Mouse (Mus musculus) limb, embryonic 10.5 days (tissue): Measurements from ENCODE around the gene Rhbdf1. TPM values are rescaled to one million over a fixed set of nuclear protein-coding genes. Genes with fewer than 3 reads are reported as not detected.

Experiments used
- DNase-seq: peaks from one replicate; pipeline ENCODE4 v3.0.0-alpha.2; 2017; ENCODE audit warnings: low spot score
- H3K27ac ChIP-seq: fragments of 300-500 bp; sonication (generic); 2 replicates; pipeline ENCODE4 v1.5.1; 2016; ENCODE audit warnings: mild to moderate bottlenecking
- H3K27me3 ChIP-seq: fragments of 300-500 bp; sonication (generic); 2 replicates; pipeline ENCODE4 v1.6.1; 2016; ENCODE audit warnings: low read depth, mild to moderate bottlenecking; ENCODE audit not compliant: poor library complexity, severe bottlenecking
- H3K36me3 ChIP-seq: fragments of 300-500 bp; sonication (generic); 2 replicates; pipeline ENCODE4 v1.6.1; 2016; ENCODE audit warnings: mild to moderate bottlenecking, moderate library complexity
- H3K4me1 ChIP-seq: fragments of 300-500 bp; sonication (generic); 2 replicates; pipeline ENCODE4 v1.6.1; 2016
- H3K4me3 ChIP-seq: fragments of 300-500 bp; sonication (generic); 2 replicates; pipeline ENCODE4 v1.5.1; 2016; ENCODE audit warnings: mild to moderate bottlenecking, moderate library complexity
- H3K9me3 ChIP-seq: fragments of 300-500 bp; sonication (generic); replicated peaks from 2 replicates; pipeline ENCODE4 v1.6.1; 2016; ENCODE audit warnings: mild to moderate bottlenecking
- WGBS: fragments of 180-500 bp; shearing (Covaris S2); methylation state at CpG from one replicate; pipeline ENCODE4 v1.1.7; 2016; 5-methylcytosine and 5-hydroxymethylcytosine counted together
- polyA plus RNA-seq: library from polyadenylated mRNA; unstranded; fragments of >200 nt; fragmentation: Nextera tagmentation; extraction: Ambion mirVana; gene quantifications from 2 replicates; pipeline ENCODE4 v1.2.1, GENCODE M21; 2016

Rhbdf1 gene
- polyA plus RNA-seq, 1 experiment from 2014 or later = 28.1 TPM

DNA sequence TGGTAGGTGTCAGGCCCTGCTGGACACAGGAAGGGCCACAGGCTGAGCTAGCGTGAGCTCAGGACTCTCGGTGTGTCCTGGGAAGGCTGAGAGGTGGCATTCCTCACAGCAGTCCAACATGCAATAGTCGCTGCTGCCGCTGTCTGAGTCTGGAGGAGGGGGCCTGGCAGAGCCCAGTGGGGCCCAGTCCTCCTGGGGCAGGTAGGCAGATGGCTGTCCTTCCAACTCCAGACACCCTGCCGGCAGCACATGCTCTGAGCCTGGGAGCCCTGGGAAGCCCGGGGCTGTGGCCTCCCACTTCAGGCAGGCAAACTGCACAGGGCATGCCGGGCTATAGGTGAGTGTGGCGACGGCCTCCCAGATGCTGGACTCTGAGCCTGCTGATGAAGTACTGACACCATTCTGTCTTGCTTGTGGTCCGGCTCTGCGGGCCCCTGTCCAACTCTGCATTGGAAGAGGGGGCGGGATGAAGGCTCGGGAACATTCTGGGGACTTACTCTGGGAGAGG, 31.4 kb downstream of the Rhbdf1 start:
- peak overlapping the region; percentile 42 for H3K27ac ChIP-seq
- 84% methylated on average over 13 of the region's 13 CpGs for WGBS
- H3K9me3 ChIP-seq = no peaks in the 10 kb centered on the region
- peaks cover 13% of the 10 kb centered on the region for H3K4me1 ChIP-seq
- H3K36me3 ChIP-seq = no peaks in the 10 kb centered on the region
- no peak for DNase-seq
- H3K4me3 ChIP-seq = no peak overlapping the region
- H3K27me3 ChIP-seq = 0 out of 2 replicates have a peak, but pooled peaks cover 8% of the 10 kb centered on the region

DNA sequence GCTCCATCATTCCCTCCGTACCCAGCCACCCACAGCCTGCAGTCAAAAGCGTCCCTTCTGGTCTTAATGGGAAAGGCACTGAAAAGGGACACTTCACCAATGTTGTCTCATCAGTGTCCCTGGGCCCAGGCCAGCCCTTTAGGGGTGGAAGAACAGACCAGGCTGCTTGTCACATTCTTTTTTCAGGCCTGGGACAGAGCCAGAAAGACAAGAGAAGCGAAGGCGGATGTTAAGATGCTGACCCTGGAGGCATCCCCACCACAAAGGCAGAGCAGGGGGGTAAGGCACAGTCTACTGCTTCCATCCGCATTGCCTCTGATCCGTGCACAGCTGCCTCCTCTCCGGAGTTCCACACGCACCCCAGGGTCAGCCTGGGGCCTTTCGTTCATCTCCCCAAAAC, 32.0 kb downstream of the Rhbdf1 start:
- H3K27ac ChIP-seq = peak overlapping the region; percentile 42; the same call in 1 of the 2 replicates
- no peak overlapping the region for H3K4me3 ChIP-seq
- H3K4me1 ChIP-seq = peaks cover 13% of the 10 kb centered on the region
- H3K9me3 ChIP-seq = no peaks in the 10 kb centered on the region
- H3K27me3 ChIP-seq = 0 out of 2 replicates have a peak, but pooled peaks cover 5% of the 10 kb centered on the region
- no peaks in the 10 kb centered on the region for H3K36me3 ChIP-seq
- DNase-seq = no peak
- WGBS = 89% methylated on average over 9 of the region's 9 CpGs

DNA sequence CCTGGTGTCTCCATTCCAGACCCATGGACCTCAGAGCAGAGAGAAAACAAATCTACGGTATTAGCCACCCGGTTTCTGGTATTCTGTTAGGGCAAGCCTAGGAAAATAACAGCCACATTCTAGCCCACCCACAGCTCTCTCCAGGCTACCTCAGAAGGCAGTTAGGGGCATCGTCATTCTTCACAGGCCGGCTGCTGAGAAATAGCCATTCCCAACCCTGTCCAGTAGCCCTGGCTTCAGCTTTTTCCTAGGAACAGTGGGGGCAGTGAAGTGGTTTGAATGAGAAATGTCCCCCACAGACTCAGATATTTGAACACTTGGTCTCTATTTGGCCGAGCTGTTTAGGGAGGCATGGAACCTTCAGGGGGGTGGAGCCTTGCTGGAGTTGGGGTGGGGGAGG, 32.7 kb downstream of the Rhbdf1 start:
- Histone ChIP-seq H3K27me3 (no peaks in the 10 kb centered on the region), H3K36me3 (no peaks in the 10 kb centered on the region), H3K27ac (no peak overlapping the region), H3K4me3 (no peak overlapping the region), H3K9me3 (no peaks in the 10 kb centered on the region), H3K4me1 (peaks cover 13% of the 10 kb centered on the region)
- no peak for DNase-seq
- 66% methylated on average over 5 of the region's 5 CpGs for WGBS

DNA sequence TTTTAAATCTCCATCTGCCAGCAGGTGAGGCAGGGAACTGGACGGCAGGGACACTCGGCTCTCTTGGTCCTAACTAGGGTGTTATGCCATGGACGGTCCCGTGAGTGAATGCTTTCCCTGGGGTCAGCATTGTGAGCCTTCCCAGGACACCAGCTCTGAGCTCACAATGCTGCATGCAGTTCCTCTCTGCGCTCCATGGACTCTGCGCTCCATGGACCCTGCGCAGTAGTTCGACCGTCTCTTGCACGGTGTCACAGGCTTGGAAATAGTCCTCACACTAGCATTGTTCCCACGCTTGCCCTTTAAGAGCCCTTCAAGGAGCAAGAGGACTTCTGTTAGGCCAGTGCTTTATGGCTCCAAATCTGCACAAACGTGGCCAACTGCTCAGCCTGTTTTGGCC, 33.2 kb downstream of the Rhbdf1 start:
- Histone ChIP-seq H3K9me3 (no peaks in the 10 kb centered on the region), H3K27me3 (no peaks in the 10 kb centered on the region), H3K27ac (no peak overlapping the region), H3K4me3 (no peak overlapping the region), H3K4me1 (peaks cover 13% of the 10 kb centered on the region), H3K36me3 (no peaks in the 10 kb centered on the region)
- WGBS = 89% methylated on average over 12 of the region's 12 CpGs
- DNase-seq = no peak

DNA sequence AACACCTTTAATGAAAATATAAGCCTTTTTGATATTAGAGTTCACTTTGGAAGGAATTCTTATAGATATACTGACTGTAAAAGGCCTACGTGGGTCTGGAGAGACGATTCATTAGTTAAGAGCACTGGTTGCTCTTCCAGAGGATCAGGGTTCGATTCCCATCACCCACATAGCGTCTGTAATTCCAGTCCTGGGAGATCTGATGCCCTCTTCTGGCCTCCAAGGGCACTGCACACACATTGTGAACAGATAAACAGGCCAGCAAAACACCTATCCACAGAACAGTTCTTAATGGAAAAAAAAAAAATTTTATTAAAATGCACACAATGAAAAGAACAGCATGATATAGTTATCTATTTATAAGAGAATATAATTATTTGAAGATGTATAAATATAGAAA, 34.8 kb downstream of the Rhbdf1 start:
- Histone ChIP-seq H3K4me3 (no peak overlapping the region), H3K9me3 (no peaks in the 10 kb centered on the region), H3K27ac (no peak overlapping the region), H3K4me1 (0 out of 2 replicates have a peak, but pooled peaks cover 3% of the 10 kb centered on the region), H3K36me3 (no peaks in the 10 kb centered on the region), H3K27me3 (no peaks in the 10 kb centered on the region)
- 89% methylated on average over 4 of the region's 4 CpGs for WGBS
- DNase-seq = no peak

DNA sequence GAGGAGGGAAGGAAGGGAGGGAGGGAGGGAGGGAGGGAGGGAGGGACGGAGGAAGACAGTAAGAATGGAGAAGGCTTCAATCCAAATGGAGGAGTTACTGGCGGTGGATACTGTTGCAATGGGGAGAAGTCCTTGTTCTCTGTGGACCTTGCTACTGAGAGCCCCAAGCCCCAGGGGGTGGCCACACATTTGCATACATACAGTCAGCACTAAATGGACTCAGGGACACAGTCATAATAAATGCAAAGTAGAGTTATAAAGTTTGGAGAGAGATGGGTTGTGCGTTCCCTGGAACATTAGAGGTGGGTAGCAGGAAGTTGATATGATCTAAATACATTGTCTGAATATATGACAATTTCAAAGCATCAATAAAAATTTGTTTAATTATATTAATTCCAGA, 36.1 kb downstream of the Rhbdf1 start:
- H3K36me3 ChIP-seq = no peaks in the 10 kb centered on the region
- no peak overlapping the region for H3K4me3 ChIP-seq
- 0 out of 2 replicates have a peak, but pooled peaks cover 6% of the 10 kb centered on the region for H3K27me3 ChIP-seq
- H3K4me1 ChIP-seq = 0 out of 2 replicates have a peak, but pooled peaks cover 3% of the 10 kb centered on the region
- no peaks in the 10 kb centered on the region for H3K9me3 ChIP-seq
- DNase-seq = no peak
- 78% methylated on average over 3 of the region's 3 CpGs for WGBS
- no peak overlapping the region for H3K27ac ChIP-seq

DNA sequence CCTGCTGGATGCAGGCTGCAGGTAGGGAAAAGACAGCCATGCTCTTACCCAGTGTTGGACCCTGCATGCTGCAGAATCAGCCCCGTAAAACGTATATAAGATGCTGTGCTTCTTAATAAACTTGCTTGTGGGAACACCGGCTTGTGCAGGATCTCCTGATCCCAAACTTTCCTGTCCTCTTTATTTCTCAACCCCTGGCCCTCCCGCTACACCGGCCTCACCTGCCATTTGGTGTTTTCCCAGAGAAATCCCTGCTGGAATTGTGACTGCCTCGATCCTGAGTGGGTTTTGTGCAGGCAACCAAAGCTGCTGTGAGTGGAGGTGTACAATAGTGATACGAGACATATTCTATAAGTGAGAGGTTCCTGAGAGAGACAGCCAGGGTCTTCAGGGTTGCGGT, 37.6 kb downstream of the Rhbdf1 start:
- 91% methylated on average over 8 of the region's 8 CpGs for WGBS
- no peak overlapping the region for H3K27ac ChIP-seq
- no peak overlapping the region for H3K4me3 ChIP-seq
- DNase-seq = no peak
- no peaks in the 10 kb centered on the region for H3K9me3 ChIP-seq
- H3K27me3 ChIP-seq = 0 out of 2 replicates have a peak, but pooled peaks cover 6% of the 10 kb centered on the region
- H3K4me1 ChIP-seq = no peaks in the 10 kb centered on the region
- H3K36me3 ChIP-seq = no peaks in the 10 kb centered on the region

DNA sequence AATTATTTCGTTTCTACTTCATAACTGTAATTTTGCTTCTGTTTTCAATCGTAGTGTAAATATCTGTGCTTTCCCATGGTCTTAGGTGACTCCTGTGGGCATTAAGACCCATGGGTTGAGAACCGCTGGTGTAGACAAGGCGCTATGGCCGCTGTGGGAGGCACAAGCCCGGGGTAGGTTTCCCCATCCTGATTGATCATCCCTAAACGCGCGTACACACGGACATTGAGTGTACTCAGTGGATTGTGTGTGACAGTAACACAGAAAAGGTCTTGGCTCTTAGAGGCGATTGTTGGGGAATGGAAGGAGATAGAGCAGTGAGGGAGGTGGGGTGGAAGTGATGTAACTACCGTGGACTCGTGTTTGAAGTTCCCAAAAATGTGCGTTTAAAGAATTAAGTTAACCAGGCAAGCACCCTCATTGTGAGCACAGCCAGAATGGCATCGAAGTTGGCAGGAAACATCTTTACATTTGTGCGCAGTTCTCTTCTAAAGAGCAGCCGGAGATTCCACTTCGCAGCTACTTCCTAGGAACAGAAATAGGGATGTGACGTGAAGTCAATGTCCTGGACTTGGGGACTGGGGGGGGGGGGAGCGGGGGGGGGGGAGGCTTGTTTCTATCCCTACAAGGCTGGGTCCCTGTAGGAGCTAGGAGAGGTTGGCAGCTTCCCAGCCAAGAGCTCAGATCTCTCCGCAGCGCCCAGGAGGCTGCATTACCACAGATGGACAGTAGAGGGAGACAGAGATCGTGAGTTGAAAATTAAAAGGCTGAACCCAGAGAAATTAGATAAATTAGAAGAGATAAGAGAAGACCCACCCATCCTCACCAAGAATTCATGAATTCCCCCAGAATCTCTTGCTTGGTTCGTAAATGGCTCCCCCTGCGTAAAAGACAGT, 39.9 kb downstream of the Rhbdf1 start:
- Histone ChIP-seq H3K9me3 (no peaks in the 10 kb centered on the region), H3K4me1 (no peaks in the 10 kb centered on the region), H3K36me3 (no peaks in the 10 kb centered on the region), H3K27me3 (0 out of 2 replicates have a peak, but pooled peaks cover 6% of the 10 kb centered on the region), H3K27ac (no peak overlapping the region), H3K4me3 (no peak overlapping the region)
- DNase-seq = peak; percentile 82
- WGBS = 49% methylated on average over 25 of the region's 25 CpGs

DNA sequence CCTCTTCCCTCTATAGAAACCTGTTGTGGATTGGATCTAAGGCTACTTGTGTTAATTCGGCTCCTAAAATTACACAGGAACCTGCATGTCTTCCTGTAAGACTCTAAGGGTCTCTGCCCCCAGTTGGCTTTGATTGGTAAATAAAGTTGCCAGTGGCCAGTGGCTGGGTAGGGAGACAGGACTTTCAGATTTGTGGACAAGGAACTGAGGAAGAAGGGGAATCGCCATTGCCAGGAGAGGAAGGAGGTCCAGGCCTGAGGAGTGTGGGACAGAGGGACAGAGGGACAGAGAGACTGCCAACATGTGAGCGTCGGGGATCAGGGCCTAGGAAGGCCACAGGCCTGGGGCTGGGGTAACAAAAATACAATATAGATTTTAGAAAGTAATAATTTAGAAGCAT, 40.9 kb downstream of the Rhbdf1 start:
- no peaks in the 10 kb centered on the region for H3K4me1 ChIP-seq
- H3K27ac ChIP-seq = no peak overlapping the region
- H3K4me3 ChIP-seq = no peak overlapping the region
- H3K9me3 ChIP-seq = no peaks in the 10 kb centered on the region
- no peaks in the 10 kb centered on the region for H3K36me3 ChIP-seq
- no peak for DNase-seq
- WGBS = 92% methylated on average over 4 of the region's 4 CpGs
- H3K27me3 ChIP-seq = 0 out of 2 replicates have a peak, but pooled peaks cover 6% of the 10 kb centered on the region

DNA sequence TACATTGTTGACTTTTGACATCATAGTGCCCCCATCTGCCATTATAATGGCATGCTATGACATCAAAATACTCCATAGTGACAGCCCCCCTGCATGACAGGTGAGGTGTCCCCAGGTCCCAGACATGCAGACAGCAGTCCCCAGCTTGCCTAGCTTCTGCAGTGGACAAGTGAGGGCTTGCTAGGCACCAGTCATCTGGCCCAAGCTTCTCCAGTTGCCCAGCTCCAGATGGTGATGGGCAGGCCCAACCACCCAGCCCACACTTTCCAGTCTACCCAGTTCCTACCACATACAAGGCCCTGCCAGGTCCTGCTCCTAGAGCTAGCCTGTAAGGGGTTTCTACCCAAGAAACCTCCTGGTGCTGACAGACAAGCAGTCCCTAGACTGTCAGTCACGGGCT, 43.6 kb downstream of the Rhbdf1 start:
- no peak for DNase-seq
- WGBS = 72% methylated on average over 1 of the region's 1 CpGs

DNA sequence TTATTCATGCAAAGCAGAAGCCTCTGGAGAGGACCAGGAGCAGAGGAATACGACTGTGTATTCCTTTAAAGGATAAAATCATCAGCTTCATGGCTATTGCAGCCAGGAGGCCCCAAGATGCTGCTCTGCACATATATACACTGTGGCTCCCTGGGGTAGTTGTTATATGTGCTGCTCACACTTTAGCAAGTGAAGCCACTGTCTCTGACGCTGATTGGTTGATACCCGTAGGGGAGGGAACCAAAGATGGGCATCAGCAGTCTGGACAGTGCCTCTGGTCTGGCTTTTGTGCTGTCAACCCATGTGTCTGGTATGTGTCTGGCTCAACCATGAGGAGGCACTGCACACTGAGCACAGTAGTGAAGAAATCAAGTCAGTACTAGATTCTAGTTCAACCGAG, 55.4 kb downstream of the Rhbdf1 start:
- Histone ChIP-seq H3K36me3 (no peaks in the 10 kb centered on the region), H3K27ac (no peak overlapping the region), H3K9me3 (no peaks in the 10 kb centered on the region), H3K27me3 (peaks cover 4% of the 10 kb centered on the region), H3K4me3 (no peak overlapping the region), H3K4me1 (peaks cover 8% of the 10 kb centered on the region)
- DNase-seq = peak; percentile 19
- WGBS = 73% methylated on average over 4 of the region's 4 CpGs

More for the DNA sequence above, 43.6 kb downstream of the Rhbdf1 start:
- Histone ChIP-seq H3K27ac (no peak overlapping the region), H3K9me3 (no peaks in the 10 kb centered on the region), H3K4me3 (no peak overlapping the region), H3K27me3 (0 out of 2 replicates have a peak, but pooled peaks cover 6% of the 10 kb centered on the region), H3K4me1 (no peaks in the 10 kb centered on the region), H3K36me3 (no peaks in the 10 kb centered on the region)

DNA sequence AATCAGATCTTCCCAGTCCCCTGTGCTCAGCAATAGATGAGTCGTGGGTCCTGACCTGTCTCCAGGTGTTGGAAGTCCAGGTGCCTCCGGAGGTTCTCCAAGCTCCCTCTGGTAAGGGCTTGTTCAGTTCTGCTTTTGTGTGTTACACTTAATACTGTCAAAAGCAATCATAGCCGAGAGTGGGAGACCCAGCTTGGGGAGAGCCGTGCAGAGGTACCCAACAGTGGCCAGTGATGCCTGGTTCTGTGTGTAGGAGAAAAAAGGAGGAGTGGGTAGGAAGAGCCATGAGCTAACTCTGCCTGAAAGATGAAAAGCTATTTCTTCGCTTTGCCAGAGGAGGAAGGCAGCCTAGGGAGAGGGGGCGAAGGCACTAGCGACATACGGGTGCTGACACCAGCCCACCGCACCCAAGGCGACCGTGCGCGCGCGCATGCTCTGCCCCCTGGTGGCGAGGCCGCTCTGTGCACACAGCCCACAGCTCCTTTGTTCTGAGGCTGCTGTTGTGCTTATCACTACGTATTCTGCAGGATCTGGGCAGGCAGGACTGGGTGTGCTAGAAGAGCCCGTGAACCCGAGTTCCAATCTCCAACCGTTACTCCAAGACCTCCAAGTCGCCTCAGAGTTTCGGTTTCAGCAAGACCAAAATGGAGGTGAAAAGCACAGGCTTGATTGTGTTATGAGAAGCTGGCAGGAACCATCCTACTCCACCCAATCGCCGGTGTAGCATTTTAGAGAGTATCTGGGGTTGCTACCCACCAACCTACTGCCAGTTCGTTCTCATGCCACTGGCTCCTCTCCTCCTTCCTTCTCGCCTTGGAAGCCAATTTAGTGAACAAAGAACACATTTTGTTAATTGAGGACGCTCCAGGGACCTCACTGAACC, 59.9 kb downstream of the Rhbdf1 start:
- H3K27me3 ChIP-seq = peaks cover 32% of the 10 kb centered on the region

More for the DNA sequence above, 59.9 kb downstream of the Rhbdf1 start:
- H3K4me1 ChIP-seq = peaks cover 15% of the 10 kb centered on the region
- H3K27ac ChIP-seq = peak overlapping the region; percentile 78
- peak; percentile 92 for DNase-seq
- peak overlapping the region; percentile 47 for H3K4me3 ChIP-seq
- H3K9me3 ChIP-seq = no peaks in the 10 kb centered on the region
- no peaks in the 10 kb centered on the region for H3K36me3 ChIP-seq
- 15% methylated on average over 28 of the region's 28 CpGs for WGBS
